Mouse (Mus musculus): ENCODE data around the gene Nav1. TPM values are rescaled to one million over a fixed set of nuclear protein-coding genes. Genes with fewer than 3 reads are reported as not detected.

Nav1 gene
- total RNA-seq, 2 experiments from 2014 or later = 55.4 to 68.4 TPM

GRCm38 (mm10) chr1:135408973-135409372, 198.1 kb downstream of the Nav1 start:
- DNase-seq (ENCODE audit: extremely low spot score in 1 of 2, low spot score in 2 of 2) = no peak
- Histone ChIP-seq H3K4me3 (no peak overlapping the region), H3K27ac (no peak overlapping the region)
- intact Hi-C loops (cut with DNase I) = no loop called here
- TF ChIP-seq CTCF (IDR thresholded peaks at IDR 0.05) = no peak

DNA sequence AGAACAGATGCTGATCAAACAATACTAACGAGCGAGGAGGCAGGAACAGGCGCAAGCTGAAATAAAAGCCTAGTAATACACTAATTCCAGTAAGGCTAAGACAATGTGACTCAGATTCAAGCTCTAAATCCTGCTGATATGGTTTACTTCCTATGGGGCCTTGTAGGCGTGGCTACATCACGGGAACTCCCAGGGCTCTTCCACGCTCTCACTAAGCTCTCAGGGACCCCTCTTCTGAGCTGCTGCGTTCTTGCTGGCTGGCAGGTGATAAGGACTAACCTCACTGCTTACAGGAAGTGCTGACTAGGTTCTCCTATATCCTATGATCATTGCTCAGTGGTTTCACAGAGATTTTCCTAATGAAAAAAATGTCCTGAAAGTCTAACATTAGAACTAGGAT, 201.7 kb downstream of the Nav1 start:
- TF ChIP-seq CTCF (IDR thresholded peaks at IDR 0.05) = no peak
- DNase-seq (ENCODE audit: extremely low spot score in 1 of 2, low spot score in 2 of 2) = no peak
- H3K4me3 ChIP-seq = no peak overlapping the region
- H3K27ac ChIP-seq = no peak overlapping the region
- intact Hi-C loops (cut with DNase I) = no loop called here

GRCm38 (mm10) chr1:135401452-135402110, 205.5 kb downstream of the Nav1 start:
- H3K4me3 ChIP-seq = no peak overlapping the region
- intact Hi-C loops (cut with DNase I) = no loop called here
- TF ChIP-seq CTCF (IDR thresholded peaks at IDR 0.05) = peak; percentile 35
- DNase-seq (ENCODE audit: extremely low spot score in 1 of 2, low spot score in 2 of 2) = no peak
- H3K27ac ChIP-seq = no peak overlapping the region

- intact Hi-C loops (cut with DNase I) = no loop called here
- Histone ChIP-seq H3K4me3 (no peak overlapping the region), H3K27ac (no peak overlapping the region)
- no peak for DNase-seq (ENCODE audit: extremely low spot score in 1 of 2, low spot score in 2 of 2)
- no peak for TF ChIP-seq CTCF (IDR thresholded peaks at IDR 0.05)
These were observed 207.6 kb downstream of the Nav1 start for GRCm38 (mm10) chr1:135399466-135399865.

- peak overlapping the region; percentile 56 for H3K27ac ChIP-seq
- intact Hi-C loops (cut with DNase I) = no loop called here
These were observed 221.9 kb downstream of the Nav1 start for GRCm38 (mm10) chr1:135385161-135385560.

More at GRCm38 (mm10) chr1:135385161-135385560, 221.9 kb downstream of the Nav1 start:
- no peak overlapping the region for H3K4me3 ChIP-seq
- no peak for TF ChIP-seq CTCF (IDR thresholded peaks at IDR 0.05)
- DNase-seq (ENCODE audit: extremely low spot score in 1 of 2, low spot score in 2 of 2) = no peak

Small RNA genes within 50 kb of the gene (microRNA-seq; reads per million reads assigned to microRNA genes)
- gene Mir1231 = 2.9 to 5.6 reads per million in 2 experiments

Other genes starting within 250 kb of the Nav1 start
- gene Shisa4, start 232.1 kb downstream of the Nav1 start, total RNA-seq (2021) = 100 to 1,000 TPM; 172 to 174 TPM
- gene Ipo9, start 176.8 kb downstream of the Nav1 start, total RNA-seq (2021) = 100 to 1,000 TPM; 183 to 186 TPM
- gene Csrp1, start 112.8 kb upstream of the Nav1 start, total RNA-seq (2021) = 100 to 1,000 TPM; 208 to 212 TPM
- 10 to 100 TPM; 18.2 to 20.0 TPM for gene Phlda3, start 158.8 kb upstream of the Nav1 start, total RNA-seq (2021)
- 1 to 10 TPM; 1.6 to 1.7 TPM for gene Tnni1, start 172.1 kb upstream of the Nav1 start, total RNA-seq (2021)
- gene Lad1, start 211.3 kb upstream of the Nav1 start, total RNA-seq (2021) = under 1 TPM; 0.95 to 0.98 TPM
- gene Tnnt2, start 229.1 kb upstream of the Nav1 start, total RNA-seq (2021) = 1 to 10 TPM; 7.5 to 8.9 TPM

Measured in left cerebral cortex, adult 2 months (tissue).